Mouse (Mus musculus): ENCODE results near the gene Rbm33.
A peak's percentile ranks its signal among the peaks of the same experiment; 100 is the strongest.

The Rbm33 gene

DNA sequence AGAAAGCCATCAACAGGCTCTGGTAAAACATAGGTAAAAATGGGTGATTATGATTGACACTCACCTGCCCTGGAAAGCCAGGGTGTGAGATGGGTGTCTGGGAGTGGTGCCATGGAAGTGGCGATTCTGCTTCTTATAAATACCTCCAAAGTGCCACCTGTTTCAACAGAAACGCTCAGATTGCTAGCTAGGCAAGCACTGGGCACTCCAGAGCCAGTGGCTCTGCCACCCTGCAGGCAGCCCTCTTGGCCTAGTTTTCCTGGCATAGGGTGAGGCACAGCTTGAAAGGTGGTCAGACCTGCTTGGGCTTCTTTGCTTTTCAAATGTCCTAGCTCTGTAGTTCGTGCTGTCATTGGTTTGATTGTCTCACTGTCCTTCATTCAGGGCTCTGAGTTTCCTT is 97.2 kb downstream of the Rbm33 start:
- no peak for DNase-seq

DNA sequence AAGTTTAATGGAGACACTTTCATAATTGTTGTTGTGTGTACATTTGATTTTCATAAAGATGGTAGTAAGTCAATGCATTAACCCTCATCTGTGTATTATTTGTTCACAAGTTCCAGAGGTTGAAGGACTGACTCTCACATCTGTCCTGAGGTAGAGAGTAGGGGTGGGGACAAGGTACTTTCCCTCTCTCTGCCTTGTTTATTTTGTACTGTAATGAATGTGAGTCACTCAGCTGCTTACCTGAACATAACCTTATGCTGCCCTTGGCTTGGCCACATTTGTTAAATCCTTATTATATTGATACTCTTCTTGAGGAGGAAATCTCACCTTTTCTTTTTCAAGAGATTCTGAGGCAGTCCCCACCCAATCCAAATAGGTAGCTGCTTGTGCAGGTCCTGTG is 99.1 kb downstream of the Rbm33 start:
- no peak for DNase-seq

GRCm38 (mm10) chr5:28418734-28419133 is 101.8 kb downstream of the Rbm33 start:
- no peak for DNase-seq

- no peak for DNase-seq
Observed at GRCm38 (mm10) chr5:28419640-28420265, 102.8 kb downstream of the Rbm33 start.

DNA sequence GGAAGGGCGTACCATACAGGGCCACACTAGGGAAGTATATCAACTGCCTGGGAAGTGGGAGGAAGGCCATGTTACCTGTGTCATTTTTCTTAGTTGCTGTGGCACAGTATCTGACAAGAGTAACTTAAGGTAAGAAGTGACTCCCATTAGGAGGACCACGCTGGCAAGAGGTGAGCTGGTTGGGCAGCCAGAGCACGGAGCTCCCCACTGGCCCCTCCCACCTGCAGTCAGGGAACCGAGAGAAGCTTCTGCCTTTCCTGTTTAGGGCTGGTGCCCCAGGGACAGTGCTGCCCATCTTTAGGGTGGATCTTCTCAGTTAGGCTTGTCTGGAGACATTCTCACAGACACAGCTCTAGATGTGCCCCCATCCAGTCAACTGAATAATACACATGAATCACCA is 106.9 kb downstream of the Rbm33 start:
- no peak for DNase-seq

GRCm38 (mm10) chr5:28425926-28426325 is 109.0 kb downstream of the Rbm33 start:
- no peak for DNase-seq

- no peak for DNase-seq
Observed at GRCm38 (mm10) chr5:28450126-28450890, 133.4 kb downstream of the Rbm33 start.

DNA sequence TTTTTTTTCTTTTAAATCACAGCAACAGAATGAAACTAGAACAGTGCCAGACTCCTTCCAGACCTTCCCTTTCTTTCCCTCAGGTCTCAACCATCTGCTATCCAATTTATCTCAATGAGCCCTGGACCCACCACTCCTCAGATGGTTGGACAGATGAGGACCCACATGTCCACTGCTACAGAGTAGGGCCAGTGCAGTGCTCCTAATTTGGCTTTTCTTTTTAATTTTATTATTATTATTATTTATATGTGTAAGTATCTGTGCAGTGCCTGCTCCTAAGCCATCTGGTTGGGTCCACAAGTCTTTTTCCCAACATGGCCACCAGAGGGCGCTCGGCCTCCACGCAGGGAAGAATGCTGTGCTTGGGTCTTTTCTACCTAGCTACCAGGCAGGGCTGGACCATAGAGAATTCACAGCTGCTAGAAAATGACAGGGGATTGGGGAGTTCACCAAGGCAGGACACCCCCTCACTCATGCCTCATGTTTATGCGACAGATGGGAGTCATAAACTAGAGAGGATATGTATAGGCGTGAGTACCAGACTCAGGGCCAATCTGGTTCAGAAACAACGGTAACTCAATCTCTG is 134.2 kb downstream of the Rbm33 start:
- DNase-seq, result peak; percentile 88

DNA sequence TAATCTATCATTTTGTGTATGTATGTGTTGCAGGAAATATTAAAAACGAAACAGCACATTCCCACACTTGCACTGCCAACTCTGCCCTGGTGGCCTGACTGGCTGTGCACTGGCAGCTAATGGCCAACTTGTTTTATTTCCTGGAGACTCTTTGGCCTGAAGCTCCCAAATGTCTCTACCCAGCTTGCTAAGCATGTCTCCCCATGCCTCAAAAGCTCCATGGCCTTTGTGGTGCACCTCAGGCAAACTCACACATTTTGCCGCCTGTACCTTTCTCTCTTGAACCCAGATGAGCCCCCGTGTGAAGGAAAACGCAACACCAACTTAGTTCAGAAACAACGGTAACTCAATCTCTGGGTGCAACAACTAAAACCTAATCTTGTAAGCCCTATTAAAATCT is 136.2 kb downstream of the Rbm33 start:
- DNase-seq, result no peak

DNA sequence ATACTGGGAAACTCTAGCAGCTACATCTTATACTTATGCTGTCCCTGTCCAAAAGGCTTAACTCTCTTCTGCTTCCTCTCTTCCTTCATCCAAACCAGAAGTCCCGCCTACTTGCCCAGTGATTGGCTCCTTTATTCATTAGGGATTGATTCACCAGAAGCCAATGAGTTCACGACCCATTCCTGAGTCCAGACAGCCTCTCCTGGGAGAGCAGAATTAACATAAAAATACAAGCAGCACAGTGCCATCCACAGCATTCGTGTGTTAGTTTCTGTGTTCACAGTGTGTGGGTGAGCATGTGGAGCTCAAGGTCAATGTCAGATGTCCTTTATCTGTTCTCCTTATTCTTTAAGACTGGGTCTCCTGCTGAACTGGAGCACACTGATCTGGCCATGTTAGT is 136.6 kb downstream of the Rbm33 start:
- DNase-seq, result no peak

DNA sequence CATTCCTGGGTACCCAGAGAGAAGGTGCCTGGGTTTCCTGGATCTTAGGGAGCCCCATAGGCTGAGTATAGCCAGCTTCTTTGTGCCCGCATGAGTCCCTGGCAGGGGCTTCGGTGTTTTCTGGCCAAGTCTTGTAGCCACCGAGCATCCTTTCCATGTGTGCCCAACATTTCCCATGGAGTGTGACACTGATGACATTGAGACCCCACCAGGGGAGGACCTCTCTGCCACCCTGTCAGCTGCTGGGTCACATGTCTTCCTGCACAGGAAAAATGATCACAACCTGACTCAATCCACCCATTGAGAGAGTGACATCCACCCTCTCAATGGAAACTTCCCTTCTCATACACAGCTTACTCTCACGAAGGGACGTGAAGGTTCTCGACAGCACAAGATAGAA is 137.6 kb downstream of the Rbm33 start:
- no peak for DNase-seq

GRCm38 (mm10) chr5:28455721-28456120 is 138.8 kb downstream of the Rbm33 start:
- no peak for DNase-seq

DNA sequence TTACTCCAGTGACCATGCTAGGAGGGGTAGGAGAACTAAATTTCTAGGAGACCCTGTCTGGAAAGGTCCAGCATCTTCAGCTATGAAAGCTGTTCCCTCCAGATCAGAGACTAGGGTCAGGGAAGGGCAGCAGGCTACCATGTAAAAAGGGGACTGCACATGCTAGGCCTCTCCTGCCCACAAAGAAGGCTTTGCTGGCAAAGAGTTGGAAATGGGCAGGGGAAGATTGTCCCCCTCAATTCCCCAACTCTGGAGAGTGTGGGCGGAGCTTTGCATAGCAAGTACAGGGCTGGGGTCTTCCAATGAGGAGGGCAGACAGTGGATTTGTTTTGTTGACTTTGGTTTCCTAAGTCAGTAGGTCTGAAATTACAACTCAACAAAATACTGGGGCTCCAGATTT is 139.4 kb downstream of the Rbm33 start:
- DNase-seq, result no peak

DNA sequence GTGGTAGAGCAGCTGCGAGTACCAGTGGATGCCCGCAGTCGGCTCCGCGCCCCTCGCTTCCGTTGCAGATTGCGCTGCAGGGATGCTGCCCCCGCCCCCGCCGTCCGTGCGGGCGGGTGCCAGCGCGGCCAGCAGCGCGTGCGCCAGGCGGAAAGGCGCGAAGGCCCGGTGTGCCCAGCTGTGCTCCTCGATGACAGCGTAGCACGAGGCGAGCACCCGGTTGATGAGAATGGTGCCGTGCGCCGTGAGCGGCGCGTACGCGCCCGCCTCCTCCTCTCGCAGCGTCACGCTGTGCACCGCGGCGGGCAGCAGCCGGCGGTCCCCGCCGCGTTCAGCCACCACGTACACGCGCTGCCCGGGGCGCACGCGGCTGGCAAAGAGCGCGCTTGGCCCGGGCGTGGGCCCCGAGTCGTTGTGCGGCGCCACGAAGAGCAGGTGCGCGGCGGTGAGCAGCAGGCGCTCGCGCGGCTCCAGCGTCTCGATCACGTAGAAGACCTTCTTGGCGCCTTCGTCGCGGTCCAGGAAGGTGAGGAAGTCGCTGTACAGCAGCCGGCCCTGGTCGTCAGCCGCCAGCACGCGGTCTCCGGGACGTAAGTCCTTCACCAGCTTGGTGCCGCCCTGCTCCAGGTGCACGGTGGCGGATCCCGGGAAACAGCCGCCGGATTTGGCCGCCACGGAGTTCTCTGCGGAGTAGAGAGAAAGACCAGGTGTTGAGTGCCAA is 141.2 kb downstream of the Rbm33 start:
- peak; percentile 40 for DNase-seq

- DNase-seq, result no peak
Observed at GRCm38 (mm10) chr5:28458821-28459240, 141.9 kb downstream of the Rbm33 start.

DNA sequence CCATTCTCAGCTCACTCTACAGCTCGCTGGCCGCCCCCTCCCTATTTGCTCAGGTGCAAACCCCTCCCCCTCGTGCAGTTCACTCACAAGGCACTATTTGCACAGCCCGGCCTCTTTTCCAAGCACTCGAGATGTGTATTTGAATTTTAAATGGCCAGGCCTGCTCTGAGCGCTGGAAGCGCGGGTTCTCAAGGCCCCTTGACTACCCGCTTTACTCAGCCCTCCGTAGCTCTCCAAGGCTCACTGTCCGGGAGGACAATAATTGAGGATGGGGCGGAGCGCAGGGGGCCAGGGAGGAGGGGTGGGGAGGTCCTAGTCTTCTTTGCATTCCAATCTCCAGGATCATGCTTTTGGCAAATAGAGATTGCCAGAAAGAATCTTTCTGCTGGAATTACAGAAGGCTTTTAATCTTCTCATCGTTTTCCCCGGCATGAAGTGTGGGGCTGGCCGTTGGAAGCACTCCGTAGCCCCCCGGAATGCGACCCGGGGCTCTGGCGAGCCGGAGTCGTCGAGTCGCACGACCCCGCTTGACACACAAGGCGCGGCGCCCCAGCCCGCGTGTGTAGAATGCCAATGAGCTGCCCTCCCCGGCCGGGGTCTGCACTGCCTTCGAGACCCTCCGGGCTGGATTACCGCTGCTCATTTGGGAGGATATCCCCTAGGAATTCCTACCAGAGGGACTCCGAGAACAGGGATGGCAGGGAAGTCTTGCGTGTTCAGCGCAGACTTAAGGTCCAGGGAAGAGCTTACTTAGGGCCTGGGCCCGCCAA is 142.7 kb downstream of the Rbm33 start:
- DNase-seq, result no peak

DNA sequence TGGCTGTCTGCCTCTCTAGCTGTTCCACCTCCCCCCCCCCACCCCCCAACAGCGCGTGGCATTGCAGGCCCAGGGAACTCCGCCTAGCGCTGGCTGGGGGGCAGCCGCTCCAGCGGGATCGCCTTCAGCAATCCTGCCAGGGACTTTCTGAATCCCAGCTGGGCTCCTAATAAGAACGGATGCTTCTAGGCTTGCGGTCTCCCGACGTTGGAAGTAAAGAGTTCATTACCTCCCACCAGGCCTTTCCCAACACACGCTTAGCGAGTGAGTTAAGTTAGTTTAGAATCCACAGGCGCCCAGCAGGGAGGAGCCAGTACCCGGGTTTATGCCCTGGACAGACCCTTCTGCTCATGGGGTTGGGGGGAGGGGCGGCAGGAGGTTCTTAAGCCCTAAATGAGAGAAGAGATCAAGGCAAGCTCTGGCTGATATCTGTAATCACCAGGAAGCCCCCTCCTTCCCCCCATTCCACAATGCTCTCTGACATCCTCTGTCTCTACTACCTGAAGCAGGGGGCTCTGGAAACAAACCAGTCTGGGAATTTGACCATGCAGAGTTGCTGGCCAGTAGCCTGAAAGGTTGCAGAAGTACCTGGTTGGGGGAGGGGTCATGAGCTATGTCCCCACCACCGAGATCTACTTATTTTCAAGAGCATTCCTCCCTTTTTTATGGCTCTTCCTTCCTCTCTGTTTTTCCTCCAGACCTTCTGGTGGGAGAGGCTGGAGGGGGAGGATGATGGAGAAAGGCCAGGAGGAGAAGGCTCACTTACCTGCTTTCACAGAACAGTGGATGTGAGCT is 143.8 kb downstream of the Rbm33 start:
- DNase-seq, result no peak

DNA sequence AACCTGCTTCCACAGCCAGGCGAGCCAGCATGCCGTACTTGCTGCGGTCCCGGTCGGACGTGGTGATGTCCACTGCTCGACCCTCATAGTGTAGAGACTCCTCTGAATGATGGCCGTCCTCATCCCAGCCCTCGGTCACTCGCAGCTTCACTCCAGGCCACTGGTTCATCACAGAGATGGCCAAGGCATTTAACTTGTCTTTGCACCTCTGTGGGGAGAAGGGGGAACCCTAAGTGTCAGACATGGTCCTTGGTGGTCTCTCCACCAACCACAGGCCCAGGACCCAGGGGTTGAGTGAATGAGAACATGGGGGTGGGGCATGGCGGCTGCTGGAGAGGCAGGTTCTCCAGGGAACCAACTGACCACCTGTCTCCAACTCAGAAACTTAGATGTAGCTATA is 144.5 kb downstream of the Rbm33 start:
- no peak for DNase-seq

DNA sequence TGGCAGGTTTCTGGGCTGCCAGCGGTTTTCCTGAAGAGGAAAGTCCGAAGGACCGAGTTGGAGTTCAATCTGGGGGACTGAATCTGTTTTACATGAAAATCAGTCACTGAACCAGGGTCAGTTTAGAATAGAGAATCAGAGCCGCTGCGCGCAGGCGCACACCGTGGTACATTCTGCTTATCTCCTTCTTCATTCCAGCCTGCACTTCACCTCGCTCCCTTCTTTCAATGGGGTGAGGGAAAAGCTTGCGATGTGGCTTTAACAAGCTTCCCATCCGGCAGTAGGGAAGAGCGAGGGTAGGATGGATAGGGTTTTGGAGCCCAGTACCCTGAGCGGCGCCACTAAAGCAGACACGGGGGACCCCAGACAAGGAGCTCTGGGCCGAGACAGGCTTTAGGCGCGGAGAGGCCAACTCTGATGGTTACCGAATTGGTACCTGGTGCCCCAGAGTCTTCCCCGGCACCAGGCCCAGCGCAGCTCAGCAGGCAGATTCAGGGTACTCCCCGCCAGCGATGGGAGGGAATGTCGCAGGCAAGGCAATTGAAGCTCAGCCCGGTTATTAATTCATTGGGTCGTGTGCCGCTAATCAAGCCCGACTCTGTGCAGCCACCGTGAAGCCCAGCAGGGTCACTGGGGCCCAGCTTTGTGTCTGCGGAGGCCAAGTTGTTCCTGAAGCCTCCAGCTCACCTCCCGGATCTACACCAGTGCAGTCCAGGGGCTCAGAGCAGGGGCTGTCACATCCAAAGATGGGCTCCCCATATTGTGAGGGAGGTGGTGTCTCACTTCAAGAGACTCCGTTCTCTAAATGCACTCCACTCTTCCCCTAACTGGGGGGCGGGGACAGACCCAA is 146.0 kb downstream of the Rbm33 start:
- DNase-seq, result peak; percentile 17

- no peak for DNase-seq
Observed at GRCm38 (mm10) chr5:28463656-28464055, 146.7 kb downstream of the Rbm33 start.

Measured in right cerebral cortex, postnatal 14 days (tissue).